Mouse (Mus musculus) C2C12 (cell line): ENCODE data around the gene Esp36.

ENCODE experiments used
- CTCF ChIP-seq: IDR thresholded peaks from one replicate; pipeline ENCODE4 v1.5.1; 2011; ENCODE audit not compliant: control insufficient read depth, insufficient read depth, insufficient read length
- MAX ChIP-seq: IDR thresholded peaks from one replicate; pipeline ENCODE4 v1.6.1; 2011; ENCODE audit warnings: mild to moderate bottlenecking, control low read depth

GRCm38 (mm10) chr17:38391821-38392220 is 28.2 kb downstream of the Esp36 start:
- TF ChIP-seq CTCF (no peak), MAX (no peak)
